Mouse (Mus musculus) CH12.LX (cell line): Measurements from ENCODE around the gene Dusp6. TPM values are rescaled to one million over a fixed set of nuclear protein-coding genes. Genes with fewer than 3 reads are reported as not detected.
A peak's percentile ranks its signal among the peaks of the same experiment; 100 is the strongest.

Experiments used
- DNase-seq: peaks from one replicate; pipeline ENCODE4 v3.0.0-alpha.2; 2013; ENCODE audit errors: extremely low read depth
- H3K27ac ChIP-seq: 2 replicates; pipeline ENCODE4 v1.5.1; 2012; ENCODE audit warnings: low read depth, mild to moderate bottlenecking, control low read depth, moderate library complexity; ENCODE audit not compliant: insufficient read depth
- H3K27me3 ChIP-seq: replicated peaks from 2 replicates; pipeline ENCODE3; 2012; ENCODE audit warnings: inconsistent platforms
- H3K36me3 ChIP-seq, 2 experiments: replicated peaks in 1 of 2; 2 replicates each; pipeline versions ENCODE3 to v1.6.1; 2012; ENCODE audit warnings: inconsistent platforms in 1 of 2, low read length in 1 of 2, mild to moderate bottlenecking in 1 of 2, mixed read lengths in 1 of 2, moderate library complexity in 1 of 2; ENCODE audit not compliant: control insufficient read depth in 1 of 2, insufficient read depth in 1 of 2
- H3K4me1 ChIP-seq, 2 experiments: 2 replicates each; pipeline ENCODE4 v1.6.1; 2012; ENCODE audit warnings: inconsistent platforms in 1 of 2, moderate library complexity in 1 of 2; ENCODE audit not compliant: insufficient read depth in 2 of 2, control insufficient read depth in 1 of 2
- H3K4me2 ChIP-seq: 2 replicates; pipeline ENCODE4 v1.6.1; 2012; ENCODE audit warnings: low read depth, mild to moderate bottlenecking, control low read depth; ENCODE audit not compliant: poor library complexity, insufficient read depth, severe bottlenecking
- H3K4me3 ChIP-seq, 3 experiments: fragments of 150-350 bp in 1 of 3; sonication (generic) in 1 of 3; replicated peaks in 1 of 3; 2 replicates each; pipeline versions ENCODE3 to v1.5.1; 2011 to 2012; ENCODE audit warnings: low read depth in 2 of 3, low read length in 2 of 3, mild to moderate bottlenecking in 2 of 3, moderate library complexity in 2 of 3, control low read depth in 1 of 3, improper control_type of control experiment in 1 of 3, inconsistent platforms in 1 of 3, mixed read lengths in 1 of 3; ENCODE audit not compliant: poor library complexity in 1 of 3
- H3K79me2 ChIP-seq: replicated peaks from 2 replicates; pipeline ENCODE4 v1.6.1; 2012; ENCODE audit warnings: mild to moderate bottlenecking, moderate library complexity; ENCODE audit not compliant: control insufficient read depth, poor library complexity, insufficient read depth, severe bottlenecking; ENCODE audit errors: extremely low read depth
- H3K9ac ChIP-seq: 2 replicates; pipeline ENCODE4 v1.6.1; 2012; ENCODE audit warnings: low read depth, mild to moderate bottlenecking, control low read depth, moderate library complexity; ENCODE audit not compliant: insufficient read depth
- H3K9me3 ChIP-seq: replicated peaks from 2 replicates; pipeline ENCODE3; 2012; ENCODE audit warnings: low read length, inconsistent platforms, mixed read lengths
- BHLHE40 ChIP-seq: IDR thresholded peaks from 2 replicates; pipeline ENCODE4 v1.6.1; 2011; ENCODE audit warnings: mild to moderate bottlenecking, low read depth, low read length, improper control_type of control experiment
- CHD1 ChIP-seq: IDR thresholded peaks from 2 replicates; pipeline ENCODE4 v1.6.1; 2012; ENCODE audit warnings: low read depth, low read length, improper control_type of control experiment, inconsistent platforms
- CHD2 ChIP-seq: IDR thresholded peaks from 2 replicates; pipeline ENCODE4 v1.6.1; 2011; ENCODE audit warnings: low read length, improper control_type of control experiment
- CTCF ChIP-seq, 2 experiments: IDR thresholded peaks in 1 of 2; conservative IDR thresholded peaks in 1 of 2; 2 replicates each; pipeline ENCODE4 v1.5.1; 2011 to 2012; ENCODE audit warnings: low read depth in 2 of 2, low read length in 2 of 2, improper control_type of control experiment in 1 of 2, inconsistent platforms in 1 of 2, mild to moderate bottlenecking in 1 of 2, moderate library complexity in 1 of 2
- E2F4 ChIP-seq: IDR thresholded peaks from 2 replicates; pipeline ENCODE4 v1.6.1; 2011; ENCODE audit warnings: low read depth, low read length, improper control_type of control experiment; ENCODE audit not compliant: insufficient replicate concordance
- ELF1 ChIP-seq: IDR thresholded peaks from 2 replicates; pipeline ENCODE4 v1.6.1; 2014; ENCODE audit warnings: low read depth, mild to moderate bottlenecking, inconsistent platforms, low read length, improper control_type of control experiment
- EP300 ChIP-seq: IDR thresholded peaks from 2 replicates; pipeline ENCODE4 v1.6.1; 2011; ENCODE audit warnings: low read length, improper control_type of control experiment
- ETS1 ChIP-seq: conservative IDR thresholded peaks from 2 replicates; pipeline ENCODE4 v1.6.1; 2012; ENCODE audit warnings: low read depth, mild to moderate bottlenecking, inconsistent platforms, low read length, improper control_type of control experiment, moderate library complexity
- GABPA ChIP-seq: IDR thresholded peaks from 2 replicates; pipeline ENCODE4 v1.6.1; 2012; ENCODE audit warnings: low read depth, low read length, improper control_type of control experiment, inconsistent platforms; ENCODE audit not compliant: insufficient replicate concordance
- HCFC1 ChIP-seq: IDR thresholded peaks from 2 replicates; pipeline ENCODE4 v1.6.1; 2012; ENCODE audit warnings: low read depth, mild to moderate bottlenecking, inconsistent platforms, low read length, improper control_type of control experiment
- JUN ChIP-seq: IDR thresholded peaks from 2 replicates; pipeline ENCODE4 v1.6.1; 2011; ENCODE audit warnings: low read depth, mild to moderate bottlenecking, low read length, improper control_type of control experiment, moderate library complexity; ENCODE audit not compliant: insufficient read depth
- JUND ChIP-seq: conservative IDR thresholded peaks from 2 replicates; pipeline ENCODE4 v1.6.1; 2011; ENCODE audit warnings: low read depth, low read length, improper control_type of control experiment
- KAT2A ChIP-seq: IDR thresholded peaks from 2 replicates; pipeline ENCODE4 v1.6.1; 2012; ENCODE audit warnings: low read length, improper control_type of control experiment, inconsistent platforms; ENCODE audit not compliant: insufficient replicate concordance
- MAFK ChIP-seq: IDR thresholded peaks from 2 replicates; pipeline ENCODE4 v1.6.1; 2011; ENCODE audit warnings: low read length, improper control_type of control experiment; ENCODE audit not compliant: insufficient replicate concordance
- MAX ChIP-seq: IDR thresholded peaks from 2 replicates; pipeline ENCODE4 v1.6.1; 2011; ENCODE audit warnings: low read length, improper control_type of control experiment
- MEF2A ChIP-seq: IDR thresholded peaks from 2 replicates; pipeline ENCODE4 v1.6.1; 2014; ENCODE audit warnings: low read depth, mild to moderate bottlenecking, inconsistent platforms, low read length, improper control_type of control experiment, borderline replicate concordance
- NELFE ChIP-seq: IDR thresholded peaks from 2 replicates; pipeline ENCODE4 v1.6.1; 2011; ENCODE audit warnings: low read depth, low read length, improper control_type of control experiment
- POLR2A ChIP-seq: IDR thresholded peaks from 2 replicates; pipeline ENCODE4 v1.6.1; 2011; ENCODE audit warnings: low read depth, mild to moderate bottlenecking, improper control_type of control experiment, low read length
- TBP ChIP-seq: conservative IDR thresholded peaks from 2 replicates; pipeline ENCODE4 v1.6.1; 2011; ENCODE audit warnings: low read depth, low read length, improper control_type of control experiment
- UBTF ChIP-seq: IDR thresholded peaks from 2 replicates; pipeline ENCODE4 v1.6.1; 2012; ENCODE audit warnings: low read depth, mild to moderate bottlenecking, inconsistent platforms, low read length, improper control_type of control experiment, moderate library complexity
- USF1 ChIP-seq: IDR thresholded peaks from 2 replicates; pipeline ENCODE4 v1.6.1; 2014; ENCODE audit warnings: low read depth, mild to moderate bottlenecking, inconsistent platforms, low read length, improper control_type of control experiment
- ZMIZ1 ChIP-seq: IDR thresholded peaks from 2 replicates; pipeline ENCODE4 v1.6.1; 2012; ENCODE audit warnings: low read depth, mild to moderate bottlenecking, inconsistent platforms, low read length, improper control_type of control experiment
- ZNF384 ChIP-seq: IDR thresholded peaks from 2 replicates; pipeline ENCODE4 v1.6.1; 2012; ENCODE audit warnings: low read depth, low read length, improper control_type of control experiment, inconsistent platforms
- dilution Hi-C: fragments of 300-500 bp; cut with MboI; formaldehyde crosslinking; loops from 2 replicates; pipeline ENCODE4 v1.14.3; 2020; ENCODE audit warnings: low sequenced_read_pairs; ENCODE audit not compliant: extremely low pct_unique_long_range_greater_than_20kb, extremely low pct_ligation_motif_present
- in situ Hi-C: fragments of 300-500 bp; cut with MboI; formaldehyde crosslinking; loops from 3 replicates; pipeline ENCODE4 v1.14.3; 2019; ENCODE audit warnings: low sequenced_read_pairs, low pct_ligation_motif_present, low pct_unique_long_range_greater_than_20kb, mixed read lengths
- polyA plus RNA-seq: library from polyadenylated mRNA; unstranded; fragments of >175 nt; gene quantifications from 2 replicates; pipeline ENCODE4 v1.2.1, GENCODE M21; 2012; ENCODE audit warnings: low read depth; ENCODE audit not compliant: insufficient read length
- total RNA-seq, 2 experiments: library from RNA; depleted of rRNA; stranded (reverse); fragments of 300-350 nt in 1 of 2; fragments of >200 nt in 1 of 2; gene quantifications; 2 replicates each; pipeline ENCODE4 v1.2.3; 2012 to 2014

The Dusp6 gene
- total and polyA plus RNA-seq, 3 experiments = 6.1 to 11.6 (median 7.6) TPM

DNA sequence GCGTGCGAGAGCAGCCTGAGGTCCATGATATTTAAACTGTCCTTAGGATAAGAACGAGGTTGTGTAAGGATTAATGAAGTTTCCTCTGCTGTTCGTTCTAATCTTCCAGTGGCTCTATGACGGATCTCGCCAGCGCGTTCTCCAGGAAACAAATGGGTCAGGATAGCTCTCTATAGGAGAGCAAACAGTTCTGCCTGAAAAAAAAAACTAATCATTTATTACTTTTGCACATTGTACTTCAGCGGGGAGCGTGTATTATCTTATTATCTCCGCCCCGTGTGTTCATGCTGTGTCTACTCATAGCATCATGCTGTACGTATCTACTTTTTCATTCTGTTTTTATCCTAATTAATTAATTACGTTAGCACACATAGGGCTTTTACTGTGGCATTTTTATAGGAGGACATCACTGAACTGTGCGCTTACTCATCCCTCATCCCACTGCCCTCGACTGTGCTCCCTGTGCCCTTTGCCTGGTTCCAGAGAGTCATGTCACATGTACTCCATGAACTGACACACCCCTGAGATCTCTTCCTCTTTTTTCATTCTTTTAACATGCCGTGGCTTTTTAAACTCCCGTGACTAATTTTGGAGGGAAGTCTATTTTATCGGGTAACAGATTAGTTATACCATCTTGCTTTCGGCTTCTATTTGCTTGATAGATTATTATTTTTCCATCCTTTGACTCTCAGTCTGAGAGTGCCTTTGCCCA lies 16.1 kb upstream of the Dusp6 start:
- Histone ChIP-seq H3K4me2 (no peak overlapping the region), H3K9me3 (no peaks in the 10 kb centered on the region), H3K27me3 (no peaks in the 10 kb centered on the region), H3K4me3 (no peak overlapping the region), H3K79me2 (no peaks in the 10 kb centered on the region), H3K9ac (no peak overlapping the region), H3K36me3 (no peaks in the 10 kb centered on the region), H3K27ac (no peak overlapping the region), H3K4me1 (peaks cover 0 to 8% of the 10 kb centered on the region in 2 experiments; a peak in 2 of 4 replicates)
- DNase-seq = no peak
- TF ChIP-seq MAX (no peak), BHLHE40 (0 out of 2 replicates have a peak, but pooled peaks have one; percentile 16), ETS1 (no peak), GABPA (no peak), JUN (no peak), KAT2A (no peak), JUND (no peak)
- dilution Hi-C loops = no loop called here
- in situ Hi-C loops = no loop called here

DNA sequence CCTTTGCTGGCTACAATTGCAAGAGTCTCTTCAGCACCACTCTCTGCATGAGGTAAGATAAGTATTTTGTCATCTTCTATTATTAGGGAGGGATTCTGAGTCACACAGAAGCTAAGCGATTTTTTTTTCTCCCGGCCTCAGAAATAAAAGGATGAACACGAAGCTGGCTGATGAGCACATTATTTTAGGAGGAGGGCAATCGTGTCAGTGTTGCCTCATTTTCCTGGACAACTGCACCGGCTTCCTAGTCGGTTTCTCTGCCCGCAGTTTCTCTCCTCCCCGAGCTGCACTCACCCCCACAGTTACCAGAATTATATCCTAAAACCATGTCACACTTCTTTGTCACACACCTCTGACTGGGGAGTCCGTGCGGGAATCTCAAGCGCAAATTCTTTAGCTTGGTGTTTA lies 12.2 kb upstream of the Dusp6 start:
- Histone ChIP-seq H3K9me3 (no peaks in the 10 kb centered on the region), H3K4me1 (peaks cover 0 to 4% of the 10 kb centered on the region in 2 experiments; a peak in 2 of 4 replicates), H3K27me3 (no peaks in the 10 kb centered on the region)
- DNase-seq = no peak
- in situ Hi-C loops = no loop called here
- dilution Hi-C loops = no loop called here
- TF ChIP-seq E2F4 (no peak), MEF2A (no peak), TBP (no peak), USF1 (no peak), ELF1 (no peak), MAFK (no peak), POLR2A (no peak), CTCF (conservative IDR thresholded peaks at IDR 0.05 in 1 of 2, IDR thresholded peaks at IDR 0.05 in 1 of 2; ENCODE audit: low read depth in 2 of 2, low read length in 2 of 2) (no peak), BHLHE40 (no peak), CHD1 (no peak), NELFE (no peak), ZMIZ1 (no peak), HCFC1 (no peak), CHD2 (no peak), UBTF (no peak), JUND (no peak), EP300 (no peak), ZNF384 (no peak)
- TF ChIP-seq, all 38 proteins: peak for 0
- Histone ChIP-seq H3K9ac (no peak overlapping the region), H3K79me2 (no peaks in the 10 kb centered on the region), H3K27ac (no peak overlapping the region), H3K4me2 (no peak overlapping the region), H3K36me3 (no peaks in the 10 kb centered on the region), H3K4me3 (no peak overlapping the region)
